Mouse (Mus musculus): ENCODE data around the gene Tlr7.
"Not testable (repeated sequence)": the region's sequence is repeated elsewhere in the genome, so short reads cannot be mapped to it uniquely, and the experiment has no call there.

Gene Tlr7

GRCm38 (mm10) chrX:167330399-167330798 lies at the start of gene Tlr7:
TSS of gene Tlr7 (minus strand) at chrX:167330558.
- DNase-seq: no peak

DNA sequence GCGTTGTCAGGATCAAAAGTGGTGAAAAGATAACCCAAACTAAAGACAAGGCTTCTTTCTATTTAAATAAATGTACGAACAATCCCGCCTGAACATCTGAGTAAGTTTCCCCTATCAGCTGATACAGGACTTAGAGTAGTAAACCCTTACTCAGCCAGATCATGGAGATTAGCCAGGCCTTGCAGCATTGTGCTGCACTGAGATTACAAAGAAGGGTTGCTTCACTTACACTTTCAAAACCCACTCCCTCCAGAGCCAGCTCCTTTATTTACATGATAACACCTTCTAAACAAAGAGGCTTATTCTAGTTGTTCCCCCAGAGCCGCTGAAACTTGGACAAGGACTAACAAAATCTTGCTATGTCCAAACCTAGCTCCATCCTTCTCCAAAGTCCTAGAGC lies 49.7 kb upstream of the Tlr7 start:
- no peak for DNase-seq

GRCm38 (mm10) chrX:167361231-167361630 lies 30.9 kb upstream of the Tlr7 start:
- not testable (repeated sequence) for DNase-seq

- no peak for DNase-seq
These were observed 29.3 kb upstream of the Tlr7 start for GRCm38 (mm10) chrX:167359704-167360103.

GRCm38 (mm10) chrX:167357415-167357814 lies 27.1 kb upstream of the Tlr7 start:
- no peak for DNase-seq

DNA sequence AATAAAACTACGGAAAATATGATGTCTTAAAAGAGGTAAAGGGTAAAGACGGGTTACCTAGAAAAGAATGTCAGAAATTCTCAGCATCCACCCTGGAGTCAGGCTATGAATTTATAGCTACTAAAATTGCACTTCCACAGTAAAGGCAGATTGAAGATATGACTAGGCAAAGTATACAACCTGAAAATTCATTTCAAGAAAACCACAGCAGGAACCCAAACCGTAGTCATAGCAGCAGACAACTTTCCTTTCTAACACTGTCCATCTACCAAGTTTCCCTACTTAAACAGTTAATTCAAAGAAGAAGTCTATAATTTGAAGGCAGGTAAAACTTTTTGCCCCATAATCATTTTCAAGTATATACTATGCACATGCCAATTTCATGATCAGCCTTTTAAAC lies 25.6 kb upstream of the Tlr7 start:
- no peak for DNase-seq

DNA sequence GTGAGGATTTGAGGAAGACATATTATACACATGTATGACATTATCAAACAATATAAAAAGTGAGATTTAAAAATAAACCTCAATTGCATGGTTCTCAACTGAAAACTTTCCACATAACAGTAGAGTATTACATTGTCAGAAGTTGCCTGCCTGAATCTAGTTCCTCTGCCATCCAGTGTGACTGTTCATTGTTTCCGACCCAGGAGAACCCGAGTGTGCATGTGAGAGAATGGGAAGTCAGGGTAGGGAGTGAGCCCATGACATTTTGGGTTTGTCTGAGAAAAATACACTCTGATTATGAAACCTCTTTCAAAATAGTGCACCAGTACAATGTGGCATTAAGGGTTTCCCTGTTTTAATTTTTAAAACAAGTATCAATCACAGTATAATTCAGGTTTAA lies 23.3 kb upstream of the Tlr7 start:
- DNase-seq: no peak

DNA sequence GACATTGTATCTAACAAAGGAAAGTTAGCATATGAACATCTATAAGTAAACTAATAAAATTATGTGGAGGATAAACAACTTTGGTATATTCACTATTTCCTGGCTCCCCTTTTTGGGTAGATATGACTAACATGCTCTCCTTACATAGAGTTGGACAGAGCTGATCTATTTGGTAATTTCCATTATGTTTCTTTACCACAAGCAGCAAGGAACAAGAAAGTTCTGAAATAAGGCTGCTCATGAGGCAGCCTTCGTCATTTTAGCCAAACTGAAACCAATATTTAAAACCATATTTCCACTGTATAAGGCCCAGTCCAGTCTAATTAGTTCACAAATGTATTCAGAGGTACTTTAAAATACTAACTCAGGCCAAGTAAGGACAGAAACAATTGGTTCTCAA lies 16.1 kb upstream of the Tlr7 start:
- DNase-seq: no peak

GRCm38 (mm10) chrX:167344356-167344755 lies 14.0 kb upstream of the Tlr7 start:
- DNase-seq: no peak

DNA sequence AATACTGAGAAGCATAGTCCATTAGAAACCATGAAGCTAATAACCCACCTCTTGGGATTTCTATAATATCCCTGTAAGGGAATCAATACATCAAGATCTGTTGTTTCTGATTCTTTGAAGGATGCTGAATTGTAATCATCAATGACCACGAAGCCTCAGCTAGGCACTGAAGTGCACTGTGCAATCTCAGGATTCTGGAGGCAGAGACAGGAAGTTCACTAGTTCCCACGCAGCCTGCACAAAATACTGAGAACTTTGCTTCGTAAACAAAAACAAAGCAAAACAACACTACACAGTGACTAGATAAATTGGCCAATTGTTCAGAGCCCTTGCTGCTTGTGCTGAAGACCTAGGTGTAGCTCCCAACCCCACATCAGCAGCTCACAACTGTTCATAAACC lies 11.5 kb upstream of the Tlr7 start:
- no peak for DNase-seq

- no peak for DNase-seq
These were observed 9.8 kb upstream of the Tlr7 start for GRCm38 (mm10) chrX:167340190-167340589.

DNA sequence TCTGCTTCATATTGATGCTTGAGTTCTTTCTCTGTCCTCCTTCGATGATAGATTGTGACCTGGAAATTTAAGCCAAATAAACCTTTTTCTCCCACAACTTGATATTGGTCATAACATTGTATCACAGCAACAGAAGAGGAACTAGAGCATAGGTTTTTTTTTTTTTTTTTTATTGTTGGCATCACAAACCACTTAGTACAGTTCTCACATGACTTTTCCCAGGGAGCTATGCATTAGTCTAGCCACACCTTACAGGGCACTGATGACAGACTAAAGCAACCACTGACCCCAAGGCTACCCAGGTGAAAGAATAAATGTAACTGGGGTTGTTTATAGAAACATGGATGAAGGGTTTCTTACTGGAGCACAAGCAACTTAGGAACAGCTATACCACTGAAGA lies 7.6 kb upstream of the Tlr7 start:
- no peak for DNase-seq

DNA sequence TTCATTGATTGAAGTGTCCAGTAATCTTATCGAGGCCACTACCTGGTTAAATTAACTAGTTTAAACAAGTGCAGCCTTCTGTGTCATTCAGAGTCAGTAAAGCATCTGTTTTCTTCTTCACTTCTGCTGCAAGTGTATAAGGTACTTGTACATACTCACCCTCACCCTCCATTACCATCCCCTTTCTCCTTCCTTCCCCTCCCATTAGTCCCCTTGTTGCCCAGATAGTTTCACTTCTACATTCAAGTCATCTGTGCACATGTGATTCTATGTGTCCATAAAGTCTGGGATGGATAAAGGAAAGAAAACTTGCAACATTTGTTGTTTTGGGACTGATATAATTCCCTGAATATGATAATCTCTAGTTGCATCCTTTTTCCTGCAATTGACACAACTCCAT lies 4.2 kb upstream of the Tlr7 start:
- no peak for DNase-seq

- DNase-seq: no peak
These were observed 2.2 kb upstream of the Tlr7 start for GRCm38 (mm10) chrX:167332607-167333006.

- DNase-seq: no peak
These were observed 635 bp upstream of the Tlr7 start for GRCm38 (mm10) chrX:167330993-167331392.

GRCm38 (mm10) chrX:167329620-167330019 lies 738 bp downstream of the Tlr7 start:
- DNase-seq: no peak

DNA sequence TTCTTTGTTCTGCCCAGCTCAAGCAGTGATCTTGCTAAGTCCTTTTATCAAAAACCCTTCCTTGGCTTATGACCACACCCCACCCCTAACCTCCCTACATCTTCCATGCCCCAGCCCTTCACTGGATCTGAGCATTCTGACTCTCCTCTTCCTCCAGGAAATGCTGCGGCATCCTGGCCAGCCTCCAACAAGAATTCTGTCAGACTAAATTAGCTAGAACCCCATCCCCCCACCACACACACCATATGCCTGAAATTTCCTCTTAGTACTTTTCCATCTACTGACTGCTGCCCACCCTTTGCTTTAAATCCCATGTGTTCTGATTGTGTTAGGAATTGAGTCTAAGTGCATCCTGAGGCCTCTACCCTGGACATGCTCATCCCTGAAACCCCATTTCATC lies 1.3 kb downstream of the Tlr7 start:
- no peak for DNase-seq

DNA sequence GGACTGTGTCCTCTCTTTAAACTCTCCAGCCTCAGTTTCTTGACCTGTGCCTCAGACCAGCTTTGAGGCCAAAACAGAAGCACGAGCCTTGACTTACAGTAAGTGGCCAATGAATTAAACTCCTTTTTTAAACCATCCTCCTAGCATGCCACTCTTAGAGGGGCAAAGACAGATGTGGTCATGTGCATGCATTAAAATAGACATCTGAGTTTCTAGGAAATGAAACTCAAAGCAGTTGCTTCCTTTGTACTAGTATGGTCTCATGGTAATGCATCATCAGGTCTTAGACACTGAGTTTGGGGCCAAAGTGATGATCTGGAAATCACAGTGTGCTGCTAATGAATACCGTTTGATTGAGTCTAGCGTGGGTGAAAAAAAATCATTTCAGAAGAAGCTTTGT lies 1.8 kb downstream of the Tlr7 start:
- DNase-seq: no peak

DNA sequence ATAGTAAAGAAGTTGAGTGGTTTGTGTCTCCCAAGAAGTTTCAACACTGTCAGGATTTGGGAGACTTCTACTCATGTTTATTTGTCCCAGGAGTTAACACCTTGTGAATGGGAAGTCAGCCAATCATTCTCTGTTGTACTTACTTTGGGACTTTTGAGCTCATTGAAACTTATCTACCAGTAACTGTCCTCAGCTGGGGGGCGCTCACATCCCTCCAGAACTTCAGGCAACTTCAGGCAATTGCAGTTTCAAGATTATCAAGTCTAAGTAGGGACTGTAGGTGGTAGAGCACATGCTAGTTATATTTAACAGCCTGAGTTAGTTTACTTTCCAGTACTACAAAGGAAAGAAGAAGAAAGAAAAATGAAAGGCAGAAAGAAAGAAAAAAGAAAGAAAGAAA lies 6.6 kb downstream of the Tlr7 start:
- DNase-seq: no peak

DNA sequence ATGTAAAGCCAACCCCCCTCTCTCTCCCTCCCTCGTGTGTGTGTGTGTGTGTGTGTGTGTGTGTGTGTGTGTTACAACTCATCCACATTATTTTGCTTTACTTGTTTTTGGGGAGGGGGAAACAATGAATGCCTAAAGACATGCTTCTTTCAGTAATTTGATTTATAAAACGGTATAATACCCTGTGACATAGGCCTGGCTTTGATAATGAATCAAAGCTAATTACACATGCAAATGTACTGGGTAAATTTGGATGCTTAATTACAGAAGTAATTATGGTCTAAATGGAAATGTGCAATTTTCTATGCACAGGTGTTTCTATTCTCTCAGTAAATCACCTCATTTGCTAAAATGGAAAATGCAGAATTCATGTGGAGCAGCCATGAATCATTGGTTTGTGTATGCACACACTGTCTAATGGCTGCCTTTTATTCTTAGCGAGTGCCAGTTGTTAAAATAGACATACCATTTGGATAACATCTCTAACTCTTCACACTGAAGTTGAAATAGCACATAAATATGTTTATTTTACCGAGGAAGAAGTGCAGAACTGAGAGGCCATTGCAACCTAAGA lies 9.0 kb downstream of the Tlr7 start:
- DNase-seq: no peak

DNA sequence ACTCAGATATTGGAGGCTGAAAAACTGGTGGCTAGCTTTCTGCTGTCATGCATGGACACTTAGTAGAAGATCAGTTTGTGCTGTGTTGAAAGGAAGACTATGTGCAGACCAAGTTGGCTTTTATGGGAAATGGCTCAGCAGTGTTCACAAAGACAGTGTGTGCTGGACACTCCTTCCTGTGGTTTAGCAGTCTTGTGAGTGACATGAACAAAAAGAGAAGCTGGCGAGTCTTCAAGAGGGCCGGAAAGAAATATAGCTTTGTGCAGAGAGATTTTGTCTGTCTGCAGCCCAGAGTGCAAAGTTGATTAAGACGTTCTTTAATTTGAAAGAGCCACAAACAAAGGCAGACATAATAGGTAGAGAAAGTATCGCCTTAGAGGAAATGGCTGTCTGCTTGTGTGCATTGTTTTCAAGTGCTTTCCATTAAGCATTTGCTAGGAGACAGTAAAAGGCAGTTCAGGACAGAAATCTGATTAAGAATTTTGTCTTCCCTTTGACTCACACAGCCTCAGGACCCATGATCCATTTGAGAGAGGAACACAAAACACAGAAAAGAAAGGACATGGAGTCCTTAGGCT lies 11.4 kb downstream of the Tlr7 start:
- DNase-seq: no peak

DNA sequence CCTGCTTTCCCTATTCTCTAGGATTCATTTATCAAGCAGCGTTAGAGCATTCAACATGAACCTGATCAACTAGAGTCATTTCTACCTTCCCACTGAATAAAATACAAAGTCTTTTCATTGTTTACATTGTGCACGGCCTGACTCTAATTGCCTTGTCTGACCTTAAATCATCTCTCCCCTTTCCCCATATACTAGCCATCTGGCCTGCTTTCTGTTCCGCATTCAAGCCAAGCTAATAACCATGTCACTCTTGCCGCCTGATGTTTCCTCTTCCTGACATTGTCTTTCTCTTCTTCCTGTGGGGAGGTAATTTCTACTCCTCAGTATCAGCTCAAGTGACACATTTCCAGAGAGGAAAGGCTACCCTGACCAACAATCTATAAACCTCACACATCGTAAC lies 14.6 kb downstream of the Tlr7 start:
- DNase-seq: no peak

GRCm38 (mm10) chrX:167315093-167315726 lies 15.1 kb downstream of the Tlr7 start:
- no peak for DNase-seq

DNA sequence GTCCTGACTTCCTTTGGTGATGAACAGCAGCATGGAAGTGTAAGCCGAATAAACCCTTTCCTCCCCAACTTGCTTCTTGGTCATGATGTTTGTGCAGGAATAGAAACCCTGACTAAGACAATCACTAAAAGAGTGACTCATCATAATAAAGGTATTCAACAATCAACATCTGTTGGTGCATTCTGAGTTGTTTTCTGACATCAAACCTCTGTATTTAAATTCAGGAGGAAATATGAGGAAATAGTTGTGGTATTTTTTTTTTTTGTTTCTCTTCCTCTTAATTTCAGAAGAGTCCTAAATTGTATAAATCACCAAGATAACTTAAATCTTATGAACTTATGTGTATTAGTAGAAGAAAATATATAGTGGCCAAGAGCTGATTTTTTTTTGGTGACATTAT lies 28.3 kb downstream of the Tlr7 start:
- not testable (repeated sequence) for DNase-seq

DNA sequence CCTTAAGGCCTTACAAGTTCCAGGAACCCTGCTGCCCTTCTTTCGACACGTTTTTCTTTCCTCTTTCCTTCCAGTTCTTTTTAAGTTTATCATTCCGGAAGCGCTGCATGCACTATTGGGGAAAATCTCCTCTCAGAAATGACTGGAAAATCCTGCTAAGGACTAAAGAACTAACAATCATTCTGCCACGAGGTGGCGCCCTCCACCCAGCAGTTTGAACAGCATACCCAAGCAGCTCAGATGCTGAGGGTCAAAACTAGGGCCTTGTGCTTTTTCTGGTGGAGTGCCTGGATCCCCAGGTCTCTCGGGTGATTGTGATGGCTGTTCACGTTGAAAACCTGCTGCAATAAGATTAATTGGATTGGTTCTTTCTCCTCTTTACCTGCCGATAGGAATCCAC lies 53.4 kb downstream of the Tlr7 start:
- peak; percentile 22 for DNase-seq
